Mouse (Mus musculus) neural tube, embryonic 14.5 days (tissue): ENCODE measurements at regions not wholly inside any gene's neighbourhood (a gene's known extent, or its start where the extent isn't known, plus 50 kb on each side); places are given as distances from the start of the nearest gene placed in this dataset.

ENCODE experiments used
- ATAC-seq: fragments of 200-750 bp; cut with Nextera tagmentation; 2 replicates; pipeline ENCODE4 v1.8.0; 2017; ENCODE audit warnings: low read depth, mild to moderate bottlenecking, moderate TSS enrichment, moderate library complexity
- H3K27ac ChIP-seq: fragments of 300-500 bp; sonication (generic); 2 replicates; pipeline ENCODE4 v1.5.1; 2014; ENCODE audit warnings: low read depth, mild to moderate bottlenecking, control low read depth, low read length, moderate library complexity, mixed read lengths
- H3K27me3 ChIP-seq: fragments of 300-500 bp; sonication (generic); 2 replicates; pipeline ENCODE4 v1.6.1; 2014; ENCODE audit warnings: low read length; ENCODE audit not compliant: control insufficient read depth, insufficient read depth
- H3K36me3 ChIP-seq: fragments of 300-500 bp; sonication (generic); 2 replicates; pipeline ENCODE4 v1.6.1; 2014; ENCODE audit warnings: low read length, mixed read lengths; ENCODE audit not compliant: control insufficient read depth, insufficient read depth
- H3K4me1 ChIP-seq: fragments of 300-500 bp; sonication (generic); 2 replicates; pipeline ENCODE4 v1.6.1; 2014; ENCODE audit warnings: low read length; ENCODE audit not compliant: control insufficient read depth, insufficient read depth
- H3K4me2 ChIP-seq: fragments of 300-500 bp; sonication (generic); 2 replicates; pipeline ENCODE4 v1.6.1; 2014; ENCODE audit warnings: mild to moderate bottlenecking, low read depth, low read length, control low read depth
- H3K4me3 ChIP-seq: fragments of 300-500 bp; sonication (generic); 2 replicates; pipeline ENCODE4 v1.5.1; 2014; ENCODE audit warnings: low read depth, low read length, control low read depth, mixed read lengths
- H3K9ac ChIP-seq: fragments of 300-500 bp; sonication (generic); replicated peaks from 2 replicates; pipeline ENCODE4 v1.6.1; 2014; ENCODE audit warnings: low read depth, mild to moderate bottlenecking, control low read depth, low read length, mixed read lengths
- H3K9me3 ChIP-seq: fragments of 300-500 bp; sonication (generic); 2 replicates; pipeline ENCODE4 v1.6.1; 2016; ENCODE audit warnings: low read length; ENCODE audit not compliant: control insufficient read depth
- WGBS: fragments of 180-500 bp; shearing (Covaris S2); extraction: QIAGEN DNeasy Blood & Tissue Kit; methylation state at CpG from one replicate; pipeline ENCODE4 v1.1.7; 2014; 5-methylcytosine and 5-hydroxymethylcytosine counted together

DNA sequence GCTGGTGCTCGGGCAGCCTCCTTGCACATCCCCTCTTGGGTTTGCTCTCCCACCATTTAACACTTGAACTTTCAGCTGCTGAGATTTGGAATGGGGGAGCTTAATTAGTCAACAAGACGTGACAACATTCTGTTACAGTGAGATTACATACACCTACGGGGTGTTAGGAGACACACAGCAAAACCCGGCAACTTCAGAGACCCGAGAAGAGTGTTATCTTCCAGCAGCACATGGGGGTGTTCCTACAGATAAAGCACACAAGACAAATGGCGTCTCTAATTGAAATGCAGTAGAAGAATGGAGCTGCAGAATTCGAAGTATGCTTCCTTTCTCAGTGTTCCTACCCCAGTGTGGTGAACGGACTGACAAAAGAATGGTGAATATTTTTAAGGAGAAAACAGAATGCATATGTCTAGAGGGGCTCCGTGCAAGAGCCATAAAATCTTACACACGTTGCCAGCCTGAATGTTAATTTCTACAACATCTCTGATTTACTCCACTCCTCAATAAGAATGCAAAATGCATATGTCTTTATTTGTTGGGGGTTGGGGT, 215.2 kb downstream of the Sox11 start:
- 43% methylated on average over 10 of the region's 10 CpGs for WGBS
- H3K27ac ChIP-seq: no peak overlapping the region
- H3K9me3 ChIP-seq: no peaks in the 10 kb centered on the region
- H3K9ac ChIP-seq: no peak overlapping the region
- H3K4me1 ChIP-seq: no peaks in the 10 kb centered on the region
- H3K27me3 ChIP-seq: no peaks in the 10 kb centered on the region
- H3K4me2 ChIP-seq: no peak overlapping the region
- H3K36me3 ChIP-seq: no peaks in the 10 kb centered on the region
- H3K4me3 ChIP-seq: no peak overlapping the region
- ATAC-seq: no peak

DNA sequence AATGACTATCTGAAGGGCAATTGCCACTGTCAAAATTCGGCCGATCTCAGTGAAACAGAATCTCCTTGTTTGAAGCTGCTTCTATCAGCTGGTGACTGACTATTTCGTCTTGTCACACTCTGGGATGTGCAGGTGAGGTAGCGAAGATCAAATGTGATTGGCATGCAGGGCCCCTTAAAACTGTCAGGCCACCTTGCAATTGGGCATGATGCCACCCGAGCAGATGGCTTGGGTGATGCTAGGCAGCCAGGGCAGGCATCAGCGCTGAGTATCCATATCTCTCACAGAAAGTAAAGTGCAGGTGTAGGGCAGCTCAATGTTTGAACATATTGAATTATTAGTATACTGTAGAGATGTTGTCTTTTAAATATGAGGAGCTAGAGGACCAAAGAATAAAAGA, 223.8 kb downstream of the Sox11 start:
- Histone ChIP-seq H3K4me2 (no peak overlapping the region), H3K27me3 (no peaks in the 10 kb centered on the region), H3K27ac (no peak overlapping the region), H3K9ac (no peak overlapping the region), H3K9me3 (no peaks in the 10 kb centered on the region), H3K36me3 (no peaks in the 10 kb centered on the region), H3K4me3 (no peak overlapping the region), H3K4me1 (no peaks in the 10 kb centered on the region)
- 75% methylated on average over 6 of the region's 6 CpGs for WGBS
- ATAC-seq: no peak

DNA sequence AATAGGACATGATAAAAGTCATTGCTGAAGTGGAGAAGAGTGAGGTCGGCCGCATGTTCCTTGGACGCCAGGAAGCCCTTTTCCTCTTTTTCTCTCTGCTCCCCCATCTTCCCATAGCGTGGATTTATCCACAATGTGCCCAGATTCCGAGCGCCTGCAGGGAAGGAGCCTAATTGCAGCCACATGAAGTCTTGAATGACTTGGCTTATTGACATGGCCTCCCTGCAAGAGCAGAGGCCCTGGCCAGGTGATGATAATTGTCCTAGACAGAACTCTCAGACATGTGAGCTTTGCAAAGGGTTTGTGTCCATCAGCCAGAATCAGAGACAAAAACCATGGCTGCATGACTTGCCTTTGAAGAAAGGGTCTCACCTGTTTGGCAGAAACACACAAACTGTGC, 227.0 kb downstream of the Sox11 start:
- H3K4me2 ChIP-seq: no peak overlapping the region
- no peaks in the 10 kb centered on the region for H3K4me1 ChIP-seq
- ATAC-seq: no peak
- H3K36me3 ChIP-seq: no peaks in the 10 kb centered on the region
- H3K9ac ChIP-seq: no peak overlapping the region
- H3K4me3 ChIP-seq: no peak overlapping the region
- H3K27ac ChIP-seq: no peak overlapping the region
- no peaks in the 10 kb centered on the region for H3K27me3 ChIP-seq
- no peaks in the 10 kb centered on the region for H3K9me3 ChIP-seq
- WGBS: 74% methylated on average over 6 of the region's 6 CpGs

DNA sequence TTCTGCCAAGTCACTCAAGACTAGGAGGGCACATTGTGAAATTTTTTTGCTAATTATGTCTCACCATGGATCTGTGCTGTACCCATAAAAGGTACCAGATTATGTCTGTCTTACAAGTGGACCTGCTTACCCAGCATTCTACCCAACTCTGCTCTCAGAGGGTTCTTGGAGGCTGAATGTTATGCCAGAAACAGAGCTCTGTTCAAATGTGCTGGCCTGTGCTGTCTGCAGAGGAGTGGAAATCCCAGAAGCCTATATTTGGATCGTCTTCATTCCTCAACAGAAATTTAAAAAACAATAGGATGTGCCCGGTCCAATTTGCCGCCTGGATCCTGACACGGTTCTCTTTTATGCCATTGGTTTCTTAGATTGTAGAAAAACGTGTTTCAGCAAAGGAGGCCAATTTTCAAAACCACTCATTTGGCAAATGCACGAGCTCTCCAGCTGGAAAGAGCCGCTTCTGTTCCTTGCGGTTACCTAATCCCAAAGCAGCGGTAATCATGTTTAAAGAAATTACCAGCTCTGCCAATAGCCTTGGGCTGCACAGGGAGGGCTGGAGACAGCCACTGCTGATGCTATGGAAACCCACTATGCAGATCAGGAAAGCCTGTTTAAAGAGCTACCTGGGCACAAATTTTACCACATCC, 237.3 kb downstream of the Sox11 start:
- ATAC-seq: peak; percentile 66; the same call in 1 of the 2 replicates
- WGBS: 56% methylated on average over 9 of the region's 9 CpGs

DNA sequence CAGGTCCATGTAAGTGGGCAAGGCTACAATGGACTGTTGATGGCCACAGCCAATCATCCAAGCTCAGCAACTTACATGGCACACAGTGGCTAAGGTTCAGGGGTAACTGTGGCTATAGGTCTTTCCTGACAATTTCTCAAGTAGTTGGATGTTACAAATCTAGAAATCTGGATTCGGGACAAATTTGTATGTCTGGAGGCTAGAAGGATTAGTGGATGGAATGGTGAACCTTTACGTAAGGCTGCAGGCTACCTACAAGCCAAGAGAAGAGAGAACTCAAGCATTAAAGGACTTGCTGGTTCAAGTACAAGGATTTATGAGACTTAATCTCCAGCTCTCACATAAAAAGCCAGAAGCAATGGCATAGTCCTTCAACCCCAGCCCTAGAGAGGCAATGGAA, 239.4 kb downstream of the Sox11 start:
- ATAC-seq: no peak
- no peak overlapping the region for H3K4me3 ChIP-seq
- 0 out of 2 replicates have a peak, but pooled peaks cover 2% of the 10 kb centered on the region for H3K4me1 ChIP-seq
- no peaks in the 10 kb centered on the region for H3K9me3 ChIP-seq
- H3K4me2 ChIP-seq: no peak overlapping the region
- WGBS: 95% methylated on average over 2 of the region's 2 CpGs
- no peaks in the 10 kb centered on the region for H3K27me3 ChIP-seq
- H3K9ac ChIP-seq: no peak overlapping the region
- no peak overlapping the region for H3K27ac ChIP-seq
- no peaks in the 10 kb centered on the region for H3K36me3 ChIP-seq

More for the DNA sequence above, 237.3 kb downstream of the Sox11 start:
- Histone ChIP-seq H3K9ac (no peak overlapping the region), H3K4me1 (0 out of 2 replicates have a peak, but pooled peaks cover 2% of the 10 kb centered on the region), H3K36me3 (no peaks in the 10 kb centered on the region), H3K4me3 (no peak overlapping the region), H3K4me2 (no peak overlapping the region), H3K9me3 (no peaks in the 10 kb centered on the region), H3K27ac (peak overlapping the region; percentile 76), H3K27me3 (no peaks in the 10 kb centered on the region)

DNA sequence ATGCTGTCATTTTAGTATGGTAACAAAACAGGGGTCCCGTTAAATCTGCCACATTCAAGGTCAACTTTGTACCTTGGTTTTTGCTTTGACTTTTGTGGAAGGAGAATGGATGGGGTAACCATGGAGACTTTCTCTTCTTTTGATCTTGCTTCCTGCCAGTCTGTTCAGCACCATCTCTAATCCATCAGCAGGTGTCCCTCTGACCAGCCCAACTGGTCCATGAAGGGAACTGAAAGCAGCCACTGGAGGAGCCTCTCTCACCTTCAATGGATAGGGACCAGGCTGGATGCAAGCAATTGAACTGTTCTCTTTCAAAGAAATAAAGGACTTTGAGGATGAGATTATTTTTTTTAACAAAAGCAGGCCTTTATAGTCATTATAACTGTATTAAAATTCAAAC, 253.2 kb downstream of the Sox11 start:
- 43% methylated on average over 1 of the region's 1 CpGs for WGBS
- Histone ChIP-seq H3K27ac (no peak overlapping the region), H3K27me3 (no peaks in the 10 kb centered on the region), H3K36me3 (no peaks in the 10 kb centered on the region), H3K4me1 (no peaks in the 10 kb centered on the region), H3K4me2 (no peak overlapping the region), H3K9ac (no peak overlapping the region), H3K9me3 (no peaks in the 10 kb centered on the region), H3K4me3 (no peak overlapping the region)
- no peak for ATAC-seq

DNA sequence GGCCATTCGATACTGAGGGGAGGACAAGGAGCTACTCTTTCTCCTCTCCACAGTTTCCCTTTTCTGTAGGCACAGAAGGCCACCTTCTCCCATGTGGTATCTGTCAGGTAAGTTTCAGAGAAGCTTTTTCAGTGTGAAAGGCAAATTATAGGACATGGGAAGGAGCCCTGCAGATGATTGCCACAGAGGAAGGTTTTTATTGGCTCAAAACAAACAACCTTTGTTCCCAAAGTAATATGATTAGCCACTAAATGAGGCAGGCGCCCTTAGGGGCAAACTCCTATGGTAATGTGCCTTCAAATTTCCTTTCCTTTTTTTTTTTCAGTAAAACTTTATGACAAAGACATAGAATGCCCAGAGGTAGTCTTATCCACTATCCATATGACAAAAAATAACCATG, 256.5 kb downstream of the Sox11 start:
- Histone ChIP-seq H3K9me3 (no peaks in the 10 kb centered on the region), H3K4me2 (no peak overlapping the region), H3K27ac (no peak overlapping the region), H3K27me3 (no peaks in the 10 kb centered on the region), H3K9ac (no peak overlapping the region), H3K4me3 (no peak overlapping the region), H3K4me1 (peaks cover 20% of the 10 kb centered on the region), H3K36me3 (no peaks in the 10 kb centered on the region)
- no peak for ATAC-seq
- WGBS: 73% methylated on average over 2 of the region's 2 CpGs

DNA sequence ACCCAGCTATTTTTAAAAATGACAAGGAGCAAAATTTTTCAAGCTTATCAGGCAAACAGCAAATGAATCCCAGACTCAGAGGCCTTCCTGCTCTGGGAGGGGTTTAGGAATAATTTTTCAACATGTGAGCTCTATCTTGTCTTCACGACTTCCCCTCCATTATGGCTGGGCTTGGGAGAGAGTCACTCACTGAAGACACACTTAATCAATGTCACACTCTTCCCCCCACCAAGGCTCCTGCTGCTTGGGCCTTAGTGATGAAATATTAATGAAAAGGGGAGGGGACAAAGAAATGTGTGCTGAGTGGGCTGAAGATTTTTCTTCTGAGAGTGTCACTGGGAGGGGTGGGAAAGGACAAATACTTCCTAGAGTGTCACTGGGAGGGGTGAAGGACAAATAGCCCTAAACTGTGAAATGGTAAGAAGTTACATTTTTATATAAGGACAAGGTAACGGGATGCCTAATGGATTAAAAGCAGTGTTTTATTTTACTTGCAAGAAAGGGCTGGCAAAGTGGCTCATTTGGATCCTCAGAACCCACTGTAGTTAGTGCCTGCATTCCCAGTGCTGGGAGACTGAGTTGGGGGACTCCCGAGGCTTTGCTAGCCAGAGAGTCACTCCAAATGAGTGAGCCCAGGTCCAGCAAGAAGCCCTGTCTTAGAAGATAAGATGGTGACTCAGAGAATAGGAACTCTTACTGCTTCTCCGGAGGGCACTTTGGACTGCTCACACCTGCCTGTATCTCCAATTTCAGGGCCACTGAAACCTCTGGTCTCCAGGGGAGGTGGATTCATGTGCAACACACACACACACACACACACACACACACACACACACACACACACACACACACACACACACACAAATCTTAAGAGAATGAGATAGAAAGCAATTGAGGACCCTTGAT, 258.5 kb downstream of the Sox11 start:
- no peak overlapping the region for H3K4me3 ChIP-seq
- no peaks in the 10 kb centered on the region for H3K9me3 ChIP-seq
- H3K4me1 ChIP-seq: peaks cover 20% of the 10 kb centered on the region
- no peak overlapping the region for H3K4me2 ChIP-seq
- H3K36me3 ChIP-seq: no peaks in the 10 kb centered on the region
- 15% methylated on average over 4 of the region's 4 CpGs for WGBS
- peak overlapping the region; percentile 90 for H3K27ac ChIP-seq
- no peaks in the 10 kb centered on the region for H3K27me3 ChIP-seq
- 0 out of 2 replicates have a peak, but pooled peaks have one; percentile 5 for ATAC-seq
- H3K9ac ChIP-seq: no peak overlapping the region

DNA sequence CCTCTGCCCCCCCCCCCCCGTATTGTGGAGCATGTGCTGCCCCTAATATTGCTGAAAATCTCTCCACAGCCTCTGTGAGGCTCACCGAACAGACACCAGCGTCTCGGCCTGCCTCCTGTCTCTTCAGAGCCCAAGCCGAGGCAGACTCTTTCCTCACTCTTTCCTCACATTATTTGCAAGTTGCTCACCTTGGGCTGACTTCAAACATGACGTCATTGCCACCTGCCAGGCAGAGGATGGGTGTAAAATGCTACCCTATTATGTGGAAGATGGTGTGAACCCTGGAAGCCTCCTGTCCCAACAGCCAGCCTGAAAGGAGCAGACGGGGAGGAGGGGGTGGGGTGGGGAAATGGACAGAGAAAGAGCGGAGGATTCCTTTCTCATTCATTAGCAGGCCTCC, 259.3 kb downstream of the Sox11 start:
- Histone ChIP-seq H3K36me3 (no peaks in the 10 kb centered on the region), H3K9me3 (no peaks in the 10 kb centered on the region), H3K9ac (peak overlapping the region; percentile 37; the same call in 1 of the 2 replicates), H3K4me3 (peak overlapping the region; percentile 15; the same call in 1 of the 2 replicates), H3K27ac (peak overlapping the region; percentile 90), H3K4me2 (peak overlapping the region; percentile 44), H3K4me1 (peaks cover 20% of the 10 kb centered on the region), H3K27me3 (no peaks in the 10 kb centered on the region)
- ATAC-seq: peak; percentile 83
- WGBS: 0% methylated on average over 7 of the region's 8 CpGs
